Mouse (Mus musculus) thymus, adult 2 months (tissue): ENCODE data around the gene Pnpla1. TPM values are rescaled to one million over a fixed set of nuclear protein-coding genes. Genes with fewer than 3 reads are reported as not detected.

Source experiments
- DNase-seq: peaks from one replicate; pipeline ENCODE4 v3.0.0; 2021
- H3K27ac ChIP-seq: fragments of 200-500 bp; 2 replicates; pipeline ENCODE4 v1.5.1; 2012; ENCODE audit warnings: low read length, control low read depth; ENCODE audit not compliant: control insufficient read depth, insufficient read depth
- H3K27me3 ChIP-seq: fragments of 200-500 bp; 2 replicates; pipeline ENCODE4 v1.6.1; 2012; ENCODE audit warnings: mild to moderate bottlenecking, low read length, moderate library complexity, mixed read lengths; ENCODE audit not compliant: control insufficient read depth, insufficient read depth
- H3K36me3 ChIP-seq: fragments of 200-500 bp; 2 replicates; pipeline ENCODE4 v1.6.1; 2012; ENCODE audit warnings: mild to moderate bottlenecking, low read length, moderate library complexity; ENCODE audit not compliant: control insufficient read depth, insufficient read depth
- H3K4me1 ChIP-seq: fragments of 200-500 bp; replicated peaks from 2 replicates; pipeline ENCODE4 v1.6.1; 2012; ENCODE audit warnings: low read length; ENCODE audit not compliant: control insufficient read depth, insufficient read depth
- H3K4me3 ChIP-seq: fragments of 200-500 bp; 2 replicates; pipeline ENCODE4 v1.5.1; 2012; ENCODE audit warnings: mild to moderate bottlenecking, low read length, control low read depth, moderate library complexity; ENCODE audit not compliant: control insufficient read depth, insufficient read depth
- CTCF ChIP-seq: fragments of 200-500 bp; IDR thresholded peaks from 2 replicates; pipeline ENCODE4 v1.5.1; 2012; ENCODE audit warnings: mild to moderate bottlenecking, control low read depth, low read length, moderate library complexity, borderline replicate concordance; ENCODE audit not compliant: control insufficient read depth, poor library complexity, insufficient read depth; ENCODE audit errors: extremely low read depth
- POLR2A ChIP-seq: fragments of 200-500 bp; IDR thresholded peaks from 2 replicates; pipeline ENCODE4 v1.6.1; 2012; ENCODE audit warnings: mild to moderate bottlenecking, low read length, control low read depth, moderate library complexity; ENCODE audit not compliant: control insufficient read depth, poor library complexity, insufficient read depth; ENCODE audit errors: extremely low read depth
- WGBS: fragments of 180-500 bp; shearing (Covaris S2); methylation state at CpG from one replicate; pipeline ENCODE4 v1.1.7; 2018; 5-methylcytosine and 5-hydroxymethylcytosine counted together
- polyA plus RNA-seq: library from polyadenylated mRNA; depleted of rRNA; stranded (reverse); fragments of >200 nt; gene quantifications from 2 replicates; pipeline ENCODE4 v1.2.3, GENCODE M21; 2012

The Pnpla1 gene
- polyA plus RNA-seq, 1 experiment = 0.26 TPM

- no peak for TF ChIP-seq POLR2A
- TF ChIP-seq CTCF = no peak
- WGBS = 27% methylated on average over 7 of the region's 7 CpGs
- Histone ChIP-seq H3K27ac (no peak overlapping the region), H3K4me3 (no peak overlapping the region), H3K36me3 (no peaks in the 10 kb centered on the region), H3K27me3 (no peaks in the 10 kb centered on the region), H3K4me1 (peaks cover 17% of the 10 kb centered on the region)
- DNase-seq = peak; percentile 39
These were observed 5.7 kb downstream of the Pnpla1 start for GRCm38 (mm10) chr17:28863926-28864325.

- Histone ChIP-seq H3K27ac (no peak overlapping the region), H3K4me1 (peaks cover 17% of the 10 kb centered on the region), H3K36me3 (no peaks in the 10 kb centered on the region), H3K27me3 (no peaks in the 10 kb centered on the region), H3K4me3 (no peak overlapping the region)
- TF ChIP-seq CTCF (no peak), POLR2A (no peak)
- DNase-seq = no peak
- WGBS = 83% methylated on average over 6 of the region's 6 CpGs
These were observed 6.3 kb downstream of the Pnpla1 start for GRCm38 (mm10) chr17:28864464-28864863.

DNA sequence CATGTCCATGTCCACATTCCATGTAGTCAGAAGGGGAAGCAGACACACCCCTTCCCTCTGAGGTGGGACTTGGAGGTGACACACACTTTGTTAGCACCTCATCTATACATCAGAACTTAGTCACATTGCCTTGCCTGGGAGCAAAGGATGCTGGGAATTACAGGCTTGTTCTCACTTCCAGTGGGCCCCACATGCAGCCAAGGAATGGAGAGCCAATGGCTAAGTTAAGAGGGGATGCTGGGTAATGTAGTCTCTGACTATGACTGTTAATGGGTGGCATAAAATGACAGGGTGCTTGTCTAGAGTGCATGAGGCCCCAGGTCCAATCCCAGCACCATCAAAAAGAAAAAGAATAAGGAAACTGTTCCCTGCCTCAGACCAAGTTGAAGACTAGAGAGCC is 8.7 kb downstream of the Pnpla1 start:
- Histone ChIP-seq H3K27ac (no peak overlapping the region), H3K27me3 (no peaks in the 10 kb centered on the region), H3K4me1 (peaks cover 17% of the 10 kb centered on the region), H3K4me3 (no peak overlapping the region), H3K36me3 (no peaks in the 10 kb centered on the region)
- no peak for DNase-seq
- TF ChIP-seq POLR2A (no peak), CTCF (no peak)

DNA sequence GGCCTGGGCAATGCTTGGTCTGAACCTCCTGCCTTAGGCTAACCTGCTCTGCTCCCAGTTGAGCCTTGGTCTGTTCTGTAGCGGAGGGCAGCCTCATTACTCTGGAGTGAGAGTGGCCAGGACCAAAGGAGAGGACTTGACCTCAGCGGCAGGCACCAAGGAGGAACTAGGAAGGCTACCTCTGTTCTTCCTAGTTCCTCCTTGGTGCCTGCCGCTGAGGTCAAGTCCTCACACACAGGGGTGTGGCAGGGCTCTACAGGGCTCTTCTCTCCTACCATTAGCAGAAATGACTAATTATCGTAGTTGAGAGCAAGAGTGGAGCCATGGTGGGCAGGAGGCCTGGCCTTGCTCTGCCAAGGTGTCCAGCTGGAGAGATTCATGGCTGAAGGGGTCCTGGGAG is 9.2 kb downstream of the Pnpla1 start:
- no peak overlapping the region for H3K27ac ChIP-seq
- TF ChIP-seq CTCF (no peak), POLR2A (no peak)
- no peaks in the 10 kb centered on the region for H3K27me3 ChIP-seq
- peaks cover 17% of the 10 kb centered on the region for H3K4me1 ChIP-seq
- no peak overlapping the region for H3K4me3 ChIP-seq
- 77% methylated on average over 4 of the region's 4 CpGs for WGBS
- H3K36me3 ChIP-seq = no peaks in the 10 kb centered on the region
- no peak for DNase-seq

- no peak for DNase-seq
- Histone ChIP-seq H3K27ac (no peak overlapping the region), H3K4me3 (no peak overlapping the region), H3K4me1 (peaks cover 4% of the 10 kb centered on the region), H3K27me3 (no peaks in the 10 kb centered on the region), H3K36me3 (no peaks in the 10 kb centered on the region)
- WGBS = 88% methylated on average over 9 of the region's 9 CpGs
- TF ChIP-seq POLR2A (no peak), CTCF (no peak)
These were observed 11.3 kb downstream of the Pnpla1 start for GRCm38 (mm10) chr17:28869412-28870110.

DNA sequence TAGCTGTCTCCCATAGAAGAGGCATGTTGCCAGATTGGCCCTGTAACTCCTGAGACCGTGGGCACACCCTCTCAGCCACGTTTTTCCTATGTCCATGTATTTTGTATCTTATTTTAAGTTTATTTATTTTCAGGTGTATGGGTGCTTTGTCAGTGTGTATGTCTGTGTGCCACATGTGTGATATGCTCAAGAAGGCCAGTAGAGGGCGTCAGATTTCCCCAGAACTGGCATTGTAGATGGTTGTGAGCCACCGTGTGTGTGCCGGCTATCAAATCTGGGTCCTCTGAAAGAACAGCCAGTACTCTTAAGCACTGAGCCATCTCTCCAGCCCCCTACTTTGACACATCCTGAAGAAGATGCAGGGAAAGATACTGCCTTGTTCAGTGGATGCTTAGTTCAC is 12.2 kb downstream of the Pnpla1 start:
- no peaks in the 10 kb centered on the region for H3K27me3 ChIP-seq
- H3K36me3 ChIP-seq = no peaks in the 10 kb centered on the region
- H3K4me3 ChIP-seq = no peak overlapping the region
- DNase-seq = no peak
- 83% methylated on average over 5 of the region's 5 CpGs for WGBS
- no peak overlapping the region for H3K27ac ChIP-seq
- TF ChIP-seq CTCF = no peak
- TF ChIP-seq POLR2A = no peak
- no peaks in the 10 kb centered on the region for H3K4me1 ChIP-seq

DNA sequence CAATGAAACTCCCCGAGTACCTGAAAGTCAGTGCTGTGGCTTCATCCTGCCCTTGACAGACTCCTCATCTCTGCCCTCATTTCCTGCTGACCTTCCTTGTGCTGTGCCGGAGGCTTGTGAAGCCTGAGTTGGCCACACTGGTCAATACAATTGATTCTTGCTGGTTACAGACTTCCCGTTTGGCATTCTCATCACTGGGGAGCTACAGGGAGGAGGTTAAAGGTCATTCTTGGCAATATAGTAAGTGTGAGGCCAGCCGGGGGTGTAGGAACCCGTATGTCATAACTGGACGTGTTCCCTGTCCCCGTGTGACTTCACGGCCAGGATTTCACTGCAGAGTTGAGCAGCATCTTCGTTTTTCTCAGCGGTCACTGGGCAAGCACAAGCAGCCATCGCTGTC is 13.6 kb downstream of the Pnpla1 start:
- DNase-seq = no peak
- H3K27ac ChIP-seq = no peak overlapping the region
- no peak overlapping the region for H3K4me3 ChIP-seq
- WGBS = 76% methylated on average over 11 of the region's 11 CpGs
- TF ChIP-seq POLR2A (no peak), CTCF (no peak)
- no peaks in the 10 kb centered on the region; the same call in 1 of the 2 replicates for H3K4me1 ChIP-seq
- H3K36me3 ChIP-seq = no peaks in the 10 kb centered on the region
- H3K27me3 ChIP-seq = no peaks in the 10 kb centered on the region
